Mouse (Mus musculus) liver (tissue): ENCODE results near the gene Mtmr1.

Experiments
- DNase-seq: peaks from one replicate; pipeline ENCODE4 v3.0.0-alpha.2; 2020; ENCODE audit warnings: mixed read lengths

Mtmr1 gene

DNA sequence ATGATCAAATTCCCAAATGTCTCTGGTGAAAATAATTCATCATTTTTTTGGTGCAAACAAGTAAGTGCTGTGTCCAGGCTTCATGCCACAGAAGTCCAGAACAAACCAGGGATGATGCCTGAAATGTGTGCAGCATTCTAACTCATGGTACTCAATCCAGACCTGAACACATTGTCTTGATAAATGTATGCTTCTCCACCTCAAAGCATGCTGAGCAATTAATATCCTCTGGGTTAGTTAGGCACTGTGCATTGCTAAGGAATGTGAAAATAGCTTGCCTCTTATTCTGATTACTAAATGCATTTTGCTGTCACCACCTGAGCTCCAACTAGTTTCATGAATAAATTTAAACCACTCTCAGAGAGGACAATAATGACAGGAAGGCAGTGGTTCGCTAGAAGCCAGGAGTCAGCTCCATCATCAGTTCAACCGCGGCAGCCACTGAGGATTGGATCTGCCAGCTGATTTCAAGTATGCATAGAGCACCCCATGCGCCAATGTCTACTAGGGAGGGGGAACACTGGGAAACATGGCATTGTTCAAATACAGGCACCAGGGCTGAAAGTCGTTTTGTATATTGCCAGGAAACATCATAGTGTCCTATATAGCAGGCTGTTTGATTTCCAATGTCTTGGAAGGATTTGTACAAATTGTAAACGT lies 91.6 kb downstream of the Mtmr1 start:
- DNase-seq = no peak

DNA sequence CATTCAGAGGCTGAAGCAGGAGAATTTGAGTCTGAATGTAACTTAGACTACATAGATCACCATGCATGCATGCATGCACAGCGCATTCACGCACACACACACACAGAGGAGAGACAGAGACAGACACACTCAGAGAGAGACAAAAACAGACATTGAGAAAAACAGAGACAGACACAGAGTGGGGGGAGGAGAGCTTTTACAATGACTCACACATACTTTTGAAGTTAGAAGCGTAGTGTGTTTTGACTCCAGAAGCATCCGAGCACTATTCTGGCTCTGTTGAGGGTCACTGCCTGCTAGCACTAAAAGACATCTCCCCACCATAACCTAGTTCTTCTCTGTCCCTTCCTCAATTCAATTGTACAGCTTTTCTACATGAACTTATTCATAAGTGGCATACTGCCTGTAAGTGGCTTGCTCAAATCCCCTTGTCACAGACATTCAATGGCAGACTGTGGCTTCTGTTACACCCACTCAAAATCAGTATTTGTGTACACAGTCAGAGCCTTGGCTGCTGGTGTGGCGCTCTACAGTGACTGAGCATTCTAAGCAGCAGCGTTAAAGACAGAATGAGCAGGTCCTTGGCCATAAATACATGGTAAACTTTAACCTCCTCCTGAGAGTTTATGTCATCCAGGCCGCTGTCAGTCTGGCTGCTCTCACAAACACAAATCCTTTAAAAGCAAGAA lies 99.7 kb downstream of the Mtmr1 start:
- DNase-seq = no peak

DNA sequence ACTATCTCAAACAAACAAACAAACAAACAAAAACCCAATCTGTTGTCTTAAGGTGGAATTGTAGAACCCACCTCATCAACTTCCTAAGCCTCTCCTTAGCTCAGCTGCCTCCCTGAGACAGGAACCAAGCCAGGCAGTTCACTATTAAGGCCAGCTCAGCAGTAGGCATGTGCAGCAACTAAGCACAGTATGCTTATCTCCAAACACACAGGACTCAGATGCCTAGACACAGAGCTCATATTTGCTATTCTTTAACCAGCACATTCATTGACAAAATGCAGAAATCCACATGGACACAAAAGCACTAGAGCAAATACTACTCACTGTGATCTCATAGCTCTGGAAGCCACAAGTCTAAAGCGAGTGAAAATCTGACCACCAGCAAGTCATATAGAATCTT lies 100.9 kb downstream of the Mtmr1 start:
- no peak for DNase-seq

DNA sequence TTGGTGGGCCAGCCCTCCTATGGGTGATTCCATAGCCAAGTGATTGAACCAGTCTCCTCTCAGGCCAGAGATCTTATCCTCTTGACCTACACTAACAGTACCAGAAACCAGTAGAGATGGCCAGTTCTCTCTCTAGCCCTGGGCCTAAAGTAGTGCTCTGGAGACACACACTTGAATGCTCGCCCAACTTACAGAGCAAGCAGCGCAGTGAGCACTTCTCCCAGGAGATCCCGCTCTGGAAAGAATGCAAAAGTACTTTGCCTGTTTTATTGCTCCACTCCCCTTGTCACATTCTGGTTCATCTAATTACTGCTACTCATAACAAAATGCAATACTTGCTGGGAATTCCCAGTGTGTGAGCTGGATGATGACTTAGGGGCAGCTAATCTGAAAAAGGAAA lies 102.9 kb downstream of the Mtmr1 start:
- no peak for DNase-seq
